Mouse (Mus musculus): ENCODE measurements around the gene Ccdc22.

Ccdc22 gene

DNA sequence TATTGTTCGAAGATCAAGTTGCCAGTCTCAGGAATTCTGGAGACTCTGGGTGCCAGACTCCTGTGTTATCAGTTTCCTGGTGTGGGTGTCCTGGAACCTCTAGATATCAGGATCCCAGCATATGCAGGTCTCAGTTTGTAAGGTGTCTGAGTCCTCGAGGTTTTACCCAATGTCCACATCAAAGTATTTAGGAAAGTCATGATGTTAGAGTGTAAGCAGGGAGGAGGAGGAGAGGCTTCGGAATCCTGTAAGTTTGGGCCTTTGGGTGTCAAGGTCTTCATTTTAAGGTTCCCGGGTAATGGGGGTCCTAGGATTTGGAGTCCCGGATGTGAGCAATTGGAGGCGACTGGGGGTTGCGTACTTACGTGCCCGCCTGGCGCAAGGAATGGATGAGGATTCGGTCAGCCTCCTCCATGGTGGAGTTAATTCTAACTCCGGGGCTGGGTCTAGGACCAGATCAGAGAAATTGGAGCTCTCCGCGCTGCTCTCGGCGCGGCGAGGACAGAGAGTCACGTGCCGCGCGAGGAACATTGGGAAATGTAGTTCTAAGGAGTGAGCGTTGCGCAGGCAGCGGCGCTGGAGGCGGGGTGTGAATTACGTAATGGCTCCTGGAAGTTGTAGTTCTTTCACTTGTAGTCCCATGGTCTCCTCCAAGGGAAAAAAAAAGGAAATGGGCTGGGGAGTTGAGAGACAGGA, at the start of gene Ccdc22:
TSS of gene Ccdc22 (minus strand) at position 639 of the 696 bp plus-strand sequence.
- peak; percentile 86 for DNase-seq (ENCODE audit: low spot score)

DNA sequence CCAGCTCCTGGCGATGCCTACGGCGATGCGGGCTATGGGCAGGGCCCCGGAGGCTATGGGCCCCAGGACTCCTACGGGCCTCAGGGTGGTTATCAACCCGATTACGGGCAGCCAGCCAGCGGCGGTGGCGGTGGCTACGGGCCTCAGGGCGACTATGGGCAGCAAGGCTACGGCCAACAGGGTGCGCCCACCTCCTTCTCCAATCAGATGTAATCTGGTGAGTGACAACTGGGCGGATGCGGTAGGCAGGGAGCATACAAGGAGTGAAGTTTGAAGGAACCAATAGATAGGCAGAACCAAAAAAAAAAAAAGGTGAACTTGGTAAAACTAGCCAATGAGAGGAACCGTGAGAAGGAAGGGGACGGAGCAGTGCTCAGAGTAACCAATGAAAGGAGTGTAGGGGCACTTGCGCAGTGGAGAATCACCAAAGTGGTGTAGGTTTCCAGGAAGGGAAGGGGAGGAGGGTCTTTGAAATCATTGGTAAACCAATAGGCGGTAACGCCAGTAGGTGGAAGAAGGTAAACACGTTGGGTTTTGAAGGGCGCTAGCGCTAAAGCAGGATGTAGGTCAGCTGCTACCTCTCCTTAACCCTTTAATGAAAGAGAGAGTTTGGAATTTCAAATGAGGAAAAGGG, 43.5 kb upstream of the Ccdc22 start:
- peak; percentile 74 for DNase-seq (ENCODE audit: low spot score)

DNA sequence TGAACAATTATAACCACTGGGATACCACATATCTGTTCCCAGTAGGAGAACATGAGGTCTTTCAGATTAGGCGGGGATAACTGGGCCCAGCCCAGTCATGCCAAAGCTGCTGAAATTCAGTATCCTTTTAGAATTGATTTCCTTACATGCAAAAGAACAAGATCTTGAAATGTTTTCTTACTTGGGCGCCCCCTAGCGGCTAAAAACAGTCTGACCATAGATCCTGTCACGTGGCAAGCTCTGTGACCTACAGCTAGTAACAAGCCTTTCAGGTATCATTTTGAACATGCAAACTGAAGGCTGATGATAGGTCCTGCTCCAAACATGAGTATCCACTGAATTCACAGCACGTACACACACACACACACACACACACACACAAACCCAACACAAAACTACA, 40.0 kb upstream of the Ccdc22 start:
- peak; percentile 84 for DNase-seq (ENCODE audit: low spot score)

DNA sequence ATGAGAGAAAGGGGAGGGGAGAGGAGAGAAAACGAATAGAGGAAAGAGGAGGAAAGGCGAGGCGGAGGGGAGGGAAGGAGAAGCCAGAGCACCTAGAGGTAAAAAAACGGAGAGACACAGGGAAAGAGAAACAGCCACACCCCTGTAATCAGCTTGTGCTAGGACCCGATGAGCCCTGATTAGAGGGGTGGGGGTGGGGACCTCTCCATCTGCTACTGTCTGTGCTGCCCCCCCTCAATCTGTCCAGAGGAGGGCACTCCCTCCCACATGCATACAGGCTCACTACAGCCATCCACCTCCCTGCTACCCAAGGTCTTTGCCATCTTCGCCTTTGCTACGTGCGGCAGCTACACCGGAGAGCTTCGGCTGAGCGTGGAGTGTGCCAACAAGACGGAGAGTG, 35.5 kb upstream of the Ccdc22 start:
- no peak for DNase-seq (ENCODE audit: low spot score)

DNA sequence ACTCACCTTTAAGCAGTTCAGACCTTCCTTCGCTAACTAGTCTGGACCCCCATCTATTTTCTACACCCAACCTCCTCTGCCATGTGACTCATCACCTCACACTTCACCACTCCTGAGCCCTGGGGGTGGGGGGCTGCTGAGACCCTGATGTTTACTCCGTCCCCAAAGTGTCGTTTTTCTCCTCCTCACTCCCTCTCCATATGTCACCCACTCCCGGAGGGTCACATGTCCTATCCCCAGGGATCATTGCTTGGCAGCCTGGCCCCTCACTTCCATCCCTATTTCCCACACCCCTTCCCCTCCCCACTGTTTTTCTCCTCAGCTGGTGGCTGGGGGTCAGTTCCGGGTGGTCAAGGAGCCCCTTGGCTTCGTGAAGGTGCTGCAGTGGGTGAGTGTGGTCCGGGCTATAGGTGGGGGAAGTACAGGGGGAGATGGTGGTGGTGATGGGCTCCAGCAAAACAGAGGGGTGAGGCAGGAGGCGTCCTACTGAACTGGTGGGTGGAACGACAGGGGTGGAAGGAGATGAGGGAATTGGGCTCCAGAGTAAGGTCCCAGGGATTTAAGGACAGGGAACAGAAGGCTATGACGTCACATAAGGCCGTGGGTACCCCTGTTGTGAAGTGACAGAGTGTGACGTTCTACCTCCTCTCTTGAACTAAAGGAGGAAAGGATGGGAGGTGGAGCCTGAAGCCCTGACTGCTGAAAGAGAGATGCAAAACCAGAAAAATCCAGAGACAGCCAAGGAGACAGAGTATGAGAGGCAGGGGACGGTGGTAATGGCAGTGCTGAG, 34.4 kb upstream of the Ccdc22 start:
- DNase-seq (ENCODE audit: low spot score), result no peak

DNA sequence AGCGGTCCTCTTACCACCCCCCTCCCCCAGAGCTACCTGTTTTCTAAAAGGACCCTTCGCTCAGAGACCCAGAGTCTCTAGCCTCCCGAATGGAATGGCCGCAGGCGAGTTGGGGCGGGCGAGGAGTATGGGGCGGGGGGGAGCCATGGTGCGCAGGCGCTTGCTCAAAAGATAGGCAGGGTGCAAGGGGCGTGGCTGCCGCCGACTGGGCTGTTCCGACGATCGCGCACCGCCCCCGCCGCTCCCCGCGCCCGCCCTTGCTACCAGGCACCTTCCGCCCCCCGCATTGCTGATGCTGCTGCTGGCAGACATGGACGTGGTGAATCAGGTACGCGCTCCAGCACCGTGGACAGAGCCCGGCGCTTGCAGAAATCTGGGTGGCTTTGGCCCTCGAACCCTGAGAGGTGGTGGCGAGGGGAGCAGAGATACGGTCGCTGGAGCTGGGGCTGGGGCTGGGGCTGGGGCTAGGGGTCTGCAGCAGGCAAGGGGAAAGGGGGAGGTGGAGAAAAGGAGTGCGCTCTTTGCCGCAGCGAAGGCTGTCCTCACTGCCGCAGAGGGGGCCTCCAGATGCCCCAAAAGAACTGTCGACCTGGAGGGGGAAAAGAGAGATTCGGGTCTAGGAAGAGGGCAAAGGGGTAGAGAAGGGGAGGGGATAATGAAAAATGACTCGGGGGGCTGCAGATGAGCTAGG, 33.2 kb upstream of the Ccdc22 start, which contains the start of gene Syp:
TSS of gene Syp (plus strand) at position 71 of the 691 bp plus-strand sequence.
- peak; percentile 89 for DNase-seq (ENCODE audit: low spot score)

DNA sequence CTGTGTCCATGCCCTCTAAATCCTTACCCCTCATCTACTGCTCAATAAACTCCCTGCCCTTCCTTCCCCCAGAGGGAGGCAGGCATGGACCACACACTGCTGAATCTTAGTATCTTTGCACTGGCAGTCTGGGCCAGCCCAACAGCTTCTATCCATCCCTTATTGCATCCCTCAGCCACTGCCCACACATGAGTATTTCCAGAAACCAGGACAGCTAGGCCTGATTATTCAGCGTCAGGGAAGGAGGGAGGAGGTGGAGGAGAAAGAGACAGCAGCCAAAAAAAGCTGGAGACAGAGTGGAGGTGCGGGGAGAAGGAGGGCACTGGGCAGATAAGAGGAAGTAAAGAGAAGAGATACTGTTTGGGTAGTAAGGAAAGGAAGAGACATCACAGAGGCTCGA, 29.8 kb upstream of the Ccdc22 start:
- DNase-seq (ENCODE audit: low spot score), result no peak

DNA sequence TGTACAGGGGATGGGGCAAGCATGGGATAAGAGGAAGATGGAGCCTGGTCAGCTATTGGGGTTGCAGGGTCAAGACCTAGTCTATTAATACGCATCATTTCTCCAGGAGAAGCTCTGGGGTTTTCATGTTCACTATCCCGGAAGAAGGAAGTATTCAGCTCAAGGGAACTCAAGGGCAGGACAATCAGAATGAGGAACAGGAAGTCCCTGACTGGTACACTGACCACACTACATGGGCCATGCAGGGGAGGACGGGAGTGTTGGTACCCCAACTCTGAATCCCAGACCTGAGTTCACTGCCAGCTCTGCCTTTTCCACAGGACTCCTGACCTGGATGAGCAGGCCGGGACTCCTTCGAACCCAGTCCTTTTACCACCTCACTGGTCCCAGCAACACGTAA, 27.2 kb upstream of the Ccdc22 start:
- no peak for DNase-seq (ENCODE audit: low spot score)

DNA sequence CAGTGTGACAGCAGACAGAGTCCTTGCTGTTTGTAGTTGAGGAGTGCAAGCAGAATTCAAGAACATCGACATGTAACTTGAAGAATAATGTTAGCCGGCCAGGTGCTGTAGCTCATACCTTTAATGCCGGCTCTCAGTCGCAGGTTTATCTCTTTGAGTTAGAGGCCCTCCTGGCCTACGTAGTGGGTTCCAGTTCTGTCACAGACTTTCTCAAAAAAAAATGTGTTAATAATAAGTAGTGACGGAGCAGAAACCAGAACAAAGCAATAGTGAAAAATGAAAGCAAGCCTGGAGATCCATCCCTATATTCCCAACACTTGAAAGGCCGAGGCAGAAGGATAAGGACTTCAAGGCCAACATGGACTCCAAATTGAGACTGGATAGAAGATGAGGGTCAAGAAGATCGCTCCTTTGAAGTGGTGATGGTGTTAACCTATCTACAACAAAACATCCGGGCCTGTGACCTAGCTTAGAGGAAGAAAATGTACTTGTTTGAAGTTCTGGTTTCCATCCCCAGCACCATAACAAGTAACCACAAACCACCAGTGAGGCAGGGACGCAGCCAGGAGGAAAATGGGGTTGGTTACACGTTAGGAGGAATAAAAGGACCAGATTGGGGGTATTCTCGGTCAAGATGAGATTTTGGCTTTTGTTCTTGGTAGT, 12.7 kb upstream of the Ccdc22 start:
- DNase-seq (ENCODE audit: low spot score), result no peak

DNA sequence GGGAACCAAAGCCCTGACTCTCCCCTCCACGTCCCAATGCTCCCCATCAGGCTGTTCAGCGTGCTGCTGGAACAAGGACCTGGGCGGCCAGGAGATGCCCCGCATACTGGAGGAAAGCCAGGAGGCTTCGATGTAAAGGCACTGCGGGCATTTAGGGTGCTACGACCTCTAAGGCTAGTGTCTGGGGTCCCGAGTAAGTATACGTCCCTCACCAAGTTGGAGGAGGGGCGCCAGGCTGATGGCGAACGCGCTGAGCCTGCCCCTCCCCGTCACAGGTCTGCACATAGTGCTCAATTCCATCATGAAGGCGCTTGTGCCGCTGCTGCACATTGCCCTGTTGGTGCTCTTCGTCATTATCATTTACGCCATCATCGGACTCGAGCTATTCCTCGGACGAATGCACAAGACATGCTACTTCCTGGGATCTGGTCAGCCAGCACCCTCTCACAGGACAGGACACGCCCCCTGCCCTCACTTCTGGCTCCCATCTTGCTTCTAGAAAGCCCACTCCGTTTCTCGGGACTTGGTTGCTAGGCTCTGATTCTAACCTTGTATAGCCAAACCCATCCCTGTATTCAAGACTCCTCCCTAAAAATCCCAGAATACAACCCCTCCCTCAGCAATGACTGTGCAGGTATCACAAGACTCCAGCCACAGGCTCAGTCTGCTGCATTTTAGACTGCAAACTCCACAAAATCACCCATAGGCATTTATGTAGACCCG, 5.4 kb upstream of the Ccdc22 start:
- peak; percentile 8 for DNase-seq (ENCODE audit: low spot score)

DNA sequence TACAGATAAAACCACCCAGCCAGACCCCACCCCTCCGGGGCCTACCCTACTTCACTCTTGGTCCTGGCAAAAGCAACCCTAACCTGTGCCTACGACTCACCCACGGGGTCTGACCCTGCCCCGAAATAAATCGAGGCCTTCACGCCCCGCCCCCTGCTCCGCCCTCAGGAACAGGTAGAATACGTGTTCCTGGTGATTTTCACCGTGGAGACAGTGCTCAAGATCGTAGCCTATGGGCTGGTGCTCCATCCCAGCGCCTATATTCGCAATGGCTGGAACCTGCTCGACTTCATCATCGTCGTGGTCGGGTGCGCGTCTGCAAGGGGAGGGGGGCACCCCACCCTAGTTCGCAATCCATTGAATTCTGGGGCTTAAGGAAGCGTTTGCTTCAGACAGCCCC, 4.7 kb upstream of the Ccdc22 start:
- DNase-seq (ENCODE audit: low spot score), result peak; percentile 5

DNA sequence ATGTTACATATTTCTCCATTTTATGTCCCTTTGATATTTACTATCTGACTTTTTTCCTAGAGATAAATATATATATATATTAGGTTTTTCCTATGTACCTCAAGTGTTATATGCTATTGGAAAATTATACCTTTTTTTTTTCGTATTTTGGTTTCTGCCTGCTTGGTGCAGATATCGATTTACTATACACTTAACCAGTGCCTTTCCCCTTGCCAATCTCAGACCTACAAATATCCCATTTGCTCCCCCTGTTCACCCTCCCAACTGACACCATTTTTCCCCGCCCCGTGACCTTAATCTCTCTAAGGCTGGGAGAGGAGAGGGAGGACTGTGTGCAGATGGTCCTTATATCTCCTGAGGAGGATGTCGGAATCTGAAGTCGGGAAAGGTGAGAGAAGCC, 1.5 kb upstream of the Ccdc22 start, which contains the start of gene Cacna1f:
TSS of gene Cacna1f (plus strand) at position 301 of the 400 bp plus-strand sequence.
- no peak for DNase-seq (ENCODE audit: low spot score)

DNA sequence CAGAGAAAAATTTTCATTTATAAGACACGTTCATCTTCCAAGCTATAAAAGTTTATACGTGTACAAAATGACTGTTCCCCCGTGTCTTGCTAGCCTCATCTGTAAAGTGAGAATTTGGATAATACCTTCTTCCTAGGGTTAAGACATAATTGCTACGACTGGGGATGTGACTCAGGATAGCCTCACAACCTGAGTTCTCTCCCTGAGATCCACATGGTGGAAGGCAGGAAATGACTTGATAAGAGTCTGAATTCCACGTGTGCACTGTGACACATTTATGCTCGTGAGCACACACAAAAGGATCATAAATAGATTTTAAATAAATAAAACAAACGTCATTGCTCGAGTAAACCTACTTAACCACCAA, 241 bp upstream of the Ccdc22 start:
- DNase-seq (ENCODE audit: low spot score), result no peak

DNA sequence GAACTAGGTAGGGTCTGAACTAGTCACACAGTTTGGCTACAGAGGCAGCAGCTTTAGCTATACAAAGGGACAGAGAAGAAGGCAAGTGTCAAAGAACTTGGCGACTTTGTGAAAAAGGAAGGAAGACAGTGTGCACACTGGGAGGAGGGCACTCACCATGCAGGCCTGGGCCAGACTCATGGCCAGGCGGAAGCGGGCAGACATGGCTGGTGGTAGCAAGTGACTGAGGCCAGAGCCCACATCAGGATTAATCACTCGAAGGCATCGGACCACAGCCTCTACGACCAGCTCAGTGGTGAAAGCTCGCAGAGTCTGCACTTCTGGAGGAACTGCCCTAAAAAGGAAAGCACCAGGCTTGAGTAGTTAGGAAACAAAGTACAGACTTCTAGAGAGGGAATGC, 1.3 kb downstream of the Ccdc22 start:
- no peak for DNase-seq (ENCODE audit: low spot score)

DNA sequence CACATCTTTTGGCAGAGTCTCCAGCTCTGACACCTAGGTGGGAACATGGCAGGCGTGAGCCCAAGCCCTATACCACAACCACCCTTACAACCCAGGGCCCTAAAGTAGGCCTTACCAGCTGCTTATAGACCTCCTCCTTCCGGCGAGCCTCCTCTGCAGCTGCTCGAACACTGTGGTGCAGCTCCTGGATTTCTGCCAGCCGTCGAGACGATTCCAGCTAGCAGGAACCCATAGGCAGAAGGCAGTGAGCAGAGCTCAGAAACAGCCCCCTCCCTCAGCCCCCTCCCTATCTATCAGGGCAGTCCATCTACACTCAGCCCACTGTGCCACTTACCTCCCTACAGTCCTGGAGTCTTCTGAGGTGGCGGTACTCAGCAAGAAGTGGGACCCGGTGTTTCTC, 9.9 kb downstream of the Ccdc22 start:
- no peak for DNase-seq (ENCODE audit: low spot score)

DNA sequence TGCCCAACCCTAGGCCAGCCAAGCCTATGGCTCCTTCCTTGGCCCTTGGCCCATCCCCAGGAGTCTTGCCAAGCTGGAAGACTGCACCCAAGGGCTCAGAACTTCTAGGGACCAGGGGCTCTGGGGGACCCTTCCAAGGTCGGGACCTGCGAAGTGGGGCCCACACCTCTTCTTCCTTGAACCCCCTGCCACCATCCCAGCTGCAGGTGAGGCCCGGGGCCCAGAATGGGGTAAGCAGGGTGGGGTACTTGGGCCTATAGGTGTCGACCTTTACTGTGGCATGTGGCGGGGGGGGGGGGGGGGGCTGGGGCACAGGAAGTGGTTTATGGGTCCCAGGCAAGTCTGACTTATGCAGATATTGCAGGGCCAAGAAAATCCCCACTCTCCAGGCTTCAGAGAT, 19.0 kb downstream of the Ccdc22 start:
- no peak for DNase-seq (ENCODE audit: low spot score)

DNA sequence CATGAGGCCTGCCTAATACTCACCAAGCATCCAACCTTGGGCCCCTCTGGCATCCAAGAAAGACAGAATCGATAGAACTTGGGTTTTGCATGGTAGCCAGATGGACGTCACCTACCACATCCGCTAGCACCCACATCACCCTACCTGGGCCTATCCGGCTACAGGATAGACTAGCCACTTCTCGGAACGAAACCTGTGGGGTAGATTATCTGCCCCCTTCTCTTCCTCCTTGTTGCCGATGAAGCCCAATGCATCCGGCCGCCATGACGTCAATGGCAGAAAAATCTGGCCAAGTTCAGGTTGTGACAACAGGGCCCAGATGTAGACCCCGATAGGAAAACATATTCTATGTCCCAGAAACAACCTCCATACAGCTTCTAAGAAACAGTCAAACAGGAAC, 21.4 kb downstream of the Ccdc22 start:
- DNase-seq (ENCODE audit: low spot score), result no peak

DNA sequence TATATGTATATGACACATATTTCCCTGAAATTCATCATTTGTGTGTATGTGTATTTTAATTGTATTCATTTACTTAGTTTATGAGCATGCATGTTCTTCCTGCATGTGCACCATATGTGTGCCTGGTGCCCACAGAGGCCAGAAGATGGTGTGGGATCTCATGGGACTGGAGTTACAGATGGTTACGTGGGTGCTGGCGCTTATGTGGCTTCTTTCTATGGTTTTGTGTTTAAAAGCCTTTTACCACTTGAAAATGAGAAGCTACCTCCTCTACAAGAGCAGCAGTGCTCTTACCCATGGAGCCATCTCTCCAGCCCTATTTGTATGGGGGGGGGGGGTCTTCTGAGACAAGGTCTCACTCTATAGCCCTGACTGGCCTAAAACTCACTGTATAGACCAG, 24.2 kb downstream of the Ccdc22 start:
- DNase-seq (ENCODE audit: low spot score), result peak; percentile 13

DNA sequence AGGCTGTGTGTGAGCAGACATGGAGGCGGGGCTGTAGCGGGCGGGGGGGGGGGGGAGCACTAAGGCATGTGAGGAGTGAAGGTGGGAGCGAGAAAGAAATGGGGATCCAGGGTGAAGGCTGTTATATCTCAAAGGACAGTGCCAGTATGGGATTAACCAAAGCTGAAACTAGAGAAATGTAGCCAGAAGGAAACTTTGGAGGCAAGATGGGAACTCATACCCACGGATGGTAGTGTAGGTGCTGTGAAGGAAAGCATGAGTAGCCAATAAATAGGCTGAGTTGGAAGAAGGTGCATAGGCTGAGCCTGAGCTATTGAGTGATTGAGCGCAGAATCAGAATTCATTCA, 30.5 kb downstream of the Ccdc22 start:
- DNase-seq (ENCODE audit: low spot score), result no peak

DNA sequence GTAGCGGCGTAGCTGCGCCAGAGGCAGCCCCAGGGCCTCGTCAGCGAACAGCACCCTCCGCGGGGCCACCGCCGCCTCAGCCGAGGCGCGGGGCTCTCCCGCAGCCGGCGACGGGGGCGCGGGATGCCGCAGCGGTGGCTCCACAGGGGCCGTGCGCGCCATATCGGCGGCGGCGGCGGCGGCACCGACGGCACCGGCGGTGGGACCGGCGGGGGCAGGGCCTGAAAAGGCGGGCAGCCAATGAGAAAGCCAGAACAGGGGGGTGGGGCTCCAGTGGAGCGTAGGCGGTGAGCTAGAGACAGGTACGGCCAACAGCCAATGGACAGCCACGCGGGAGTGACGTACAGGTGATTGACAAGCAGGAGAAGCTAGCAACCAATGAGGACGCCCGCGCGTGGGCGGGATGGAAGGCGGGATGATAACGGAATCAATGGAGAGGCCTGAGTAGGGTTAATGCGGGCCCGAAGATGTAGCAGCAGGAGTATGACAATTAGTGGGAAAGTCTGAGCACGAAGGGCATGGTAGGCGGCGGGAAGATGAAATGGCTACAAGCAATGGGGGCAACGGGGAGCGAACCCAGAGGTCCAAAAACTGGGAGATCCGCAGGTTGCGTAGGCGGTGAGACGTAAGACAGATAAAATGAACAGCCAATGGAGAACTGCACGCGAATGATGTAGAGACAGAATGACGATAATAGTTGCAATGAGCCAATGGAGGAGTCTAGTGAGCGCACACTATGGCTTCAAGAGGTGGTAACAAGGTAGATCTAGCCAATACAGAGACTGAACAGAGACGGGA, 31.0 kb downstream of the Ccdc22 start, which contains the start of gene Ppp1r3f:
TSS of gene Ppp1r3f (minus strand) at position 197 of the 798 bp plus-strand sequence.
- DNase-seq (ENCODE audit: low spot score), result peak; percentile 99

All from layer of hippocampus, adult 11-12 months (tissue).